Mouse (Mus musculus) liver, embryonic 14.5 days (tissue): ENCODE data around the gene Tmprss2.

Experiments used
- CTCF ChIP-seq: IDR thresholded peaks from 2 replicates; pipeline ENCODE4 v1.5.1; 2016; ENCODE audit warnings: antibody characterized with exemption, low read depth, control low read depth
- EP300 ChIP-seq: IDR thresholded peaks from 2 replicates; pipeline ENCODE4 v1.6.1; 2016; ENCODE audit warnings: antibody characterized with exemption, low read depth

DNA sequence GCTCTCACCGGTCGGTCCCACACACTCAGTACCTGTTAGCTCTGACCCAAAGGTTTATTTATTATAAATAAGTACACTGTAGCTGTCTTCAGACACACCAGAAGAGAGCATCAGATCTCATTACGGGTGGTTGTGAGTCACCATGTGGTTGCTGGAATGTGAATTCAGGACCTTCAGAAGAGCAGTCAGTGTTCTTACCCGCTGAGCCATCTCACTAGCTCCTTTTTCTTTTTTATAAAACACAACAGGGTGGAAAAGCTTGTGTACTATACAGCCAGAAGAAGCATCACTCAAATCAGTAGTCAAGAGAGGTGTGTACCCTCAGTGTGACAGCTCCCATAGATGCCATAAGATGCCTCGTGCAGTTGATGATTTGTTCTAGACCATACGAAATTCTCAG lies 12.2 kb upstream of the Tmprss2 start:
- TF ChIP-seq CTCF (no peak), EP300 (no peak)
